Mouse (Mus musculus): Measurements from ENCODE around the gene Nav2. TPM values are rescaled to one million over a fixed set of nuclear protein-coding genes. Genes with fewer than 3 reads are reported as not detected.

Gene Nav2
- polyA plus RNA-seq, 1 experiment from 2014 or later, result 22.5 TPM

DNA sequence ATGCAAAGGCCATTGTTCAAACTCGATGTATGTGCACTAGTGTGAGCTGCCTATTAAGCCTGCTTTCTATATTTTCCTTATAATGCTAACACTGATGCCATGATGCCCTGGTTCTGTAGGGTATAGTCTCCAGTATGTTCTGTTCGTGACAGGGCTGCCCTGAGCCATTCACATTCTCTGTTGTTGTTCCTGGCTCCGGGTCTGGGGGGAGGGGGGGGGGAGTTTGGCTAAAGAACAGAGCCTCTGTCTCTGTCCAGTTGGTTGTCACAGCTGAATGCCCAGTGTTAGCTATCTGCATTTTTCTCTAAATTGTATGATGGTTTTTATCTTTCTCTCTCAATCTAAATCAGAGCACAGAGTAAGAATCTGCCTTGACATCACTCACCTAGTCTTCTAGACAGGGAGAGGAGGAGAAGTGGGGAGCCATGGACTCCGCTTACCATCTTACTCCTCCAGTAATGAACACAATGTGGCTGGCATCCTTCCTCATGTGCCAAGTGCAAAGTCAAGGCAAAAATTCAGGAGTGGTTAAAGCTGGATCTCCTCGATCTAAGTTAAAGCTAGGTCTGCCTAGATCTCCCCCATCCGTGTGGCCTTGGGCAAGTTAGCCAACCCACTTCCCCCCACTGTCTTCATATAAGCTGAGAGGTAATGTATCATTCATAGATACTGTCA is 605.4 kb downstream of the Nav2 start:
- DNase-seq (no peak), ATAC-seq (ENCODE audit: low FRiP score, low TSS enrichment) (no peak)
- no peak overlapping the region for H3K9ac ChIP-seq (replicated peaks; ENCODE audit: low read length)
- H3K27me3 ChIP-seq (ENCODE audit: control insufficient read depth, insufficient read depth, low read length), result no peaks in the 10 kb centered on the region
- H3K27ac ChIP-seq (replicated peaks; ENCODE audit: low read depth, low read length), result no peak overlapping the region
- H3K4me3 ChIP-seq (replicated peaks; ENCODE audit: low read depth, low read length), result no peak overlapping the region
- WGBS, result 69% methylated on average over 6 of the region's 6 CpGs
- H3K4me2 ChIP-seq (ENCODE audit: low read length), result no peak overlapping the region
- no peaks in the 10 kb centered on the region; the same call in 1 of the 2 replicates for H3K4me1 ChIP-seq (ENCODE audit: control insufficient read depth, insufficient read depth, low read length)
- no peaks in the 10 kb centered on the region for H3K36me3 ChIP-seq (ENCODE audit: control insufficient read depth, insufficient read depth, low read length)
- H3K9me3 ChIP-seq (ENCODE audit: control insufficient read depth, low read length), result no peaks in the 10 kb centered on the region

DNA sequence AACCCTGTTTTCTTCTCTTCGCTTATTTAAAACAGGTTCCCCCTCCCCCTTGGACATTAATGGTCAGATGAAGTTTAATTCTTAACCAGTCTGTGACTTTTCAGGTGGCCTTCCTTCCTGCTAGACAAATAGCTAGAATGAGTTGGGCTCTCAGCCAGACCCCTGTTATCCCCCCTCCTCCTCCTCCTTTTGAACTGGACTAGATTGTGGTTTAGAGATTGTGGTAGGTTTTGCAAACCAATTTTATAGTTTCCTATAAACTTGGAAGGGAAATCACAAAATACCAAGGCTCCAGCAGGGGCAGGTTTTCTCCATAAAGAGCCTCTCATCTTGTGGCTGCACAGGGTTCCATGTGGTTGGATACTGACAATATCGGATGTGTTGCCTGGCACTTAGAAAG is 606.5 kb downstream of the Nav2 start:
- Histone ChIP-seq H3K4me3 (replicated peaks; ENCODE audit: low read depth, low read length) (no peak overlapping the region), H3K9me3 (ENCODE audit: control insufficient read depth, low read length) (no peaks in the 10 kb centered on the region), H3K27me3 (ENCODE audit: control insufficient read depth, insufficient read depth, low read length) (no peaks in the 10 kb centered on the region), H3K36me3 (ENCODE audit: control insufficient read depth, insufficient read depth, low read length) (no peaks in the 10 kb centered on the region), H3K27ac (replicated peaks; ENCODE audit: low read depth, low read length) (no peak overlapping the region), H3K4me1 (ENCODE audit: control insufficient read depth, insufficient read depth, low read length) (no peaks in the 10 kb centered on the region; the same call in 1 of the 2 replicates), H3K9ac (replicated peaks; ENCODE audit: low read length) (no peak overlapping the region), H3K4me2 (ENCODE audit: low read length) (no peak overlapping the region)
- no peak for ATAC-seq (ENCODE audit: low FRiP score, low TSS enrichment)
- 94% methylated on average over 2 of the region's 2 CpGs for WGBS
- DNase-seq, result no peak

DNA sequence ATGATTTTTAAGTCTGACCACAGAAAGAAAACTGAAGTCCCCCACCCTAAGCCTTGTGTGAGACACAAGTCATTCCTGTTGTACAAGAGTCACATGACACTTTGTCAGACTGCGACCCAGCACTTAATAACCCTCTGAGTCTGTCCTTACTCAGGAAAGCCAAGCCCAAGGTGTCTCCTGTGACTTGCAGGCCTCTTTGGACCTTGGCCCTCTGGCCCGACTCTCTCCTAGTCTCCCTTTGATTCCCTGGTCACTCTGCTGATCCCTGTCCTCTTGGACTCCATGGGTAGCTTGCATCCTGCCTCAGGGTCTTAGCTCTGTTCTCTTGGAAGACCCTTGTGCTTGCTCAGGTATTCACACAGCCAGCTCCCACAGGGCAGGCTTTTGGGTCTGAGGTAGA is 612.0 kb downstream of the Nav2 start:
- Histone ChIP-seq H3K27ac (replicated peaks; ENCODE audit: low read depth, low read length) (no peak overlapping the region), H3K4me1 (ENCODE audit: control insufficient read depth, insufficient read depth, low read length) (peaks cover 33% of the 10 kb centered on the region), H3K4me3 (replicated peaks; ENCODE audit: low read depth, low read length) (no peak overlapping the region), H3K4me2 (ENCODE audit: low read length) (no peak overlapping the region), H3K9me3 (ENCODE audit: control insufficient read depth, low read length) (no peaks in the 10 kb centered on the region), H3K9ac (replicated peaks; ENCODE audit: low read length) (no peak overlapping the region), H3K27me3 (ENCODE audit: control insufficient read depth, insufficient read depth, low read length) (peaks cover 5% of the 10 kb centered on the region; the same call in 1 of the 2 replicates), H3K36me3 (ENCODE audit: control insufficient read depth, insufficient read depth, low read length) (no peaks in the 10 kb centered on the region)
- DNase-seq, result no peak
- 53% methylated on average over 2 of the region's 2 CpGs for WGBS
- ATAC-seq (ENCODE audit: low FRiP score, low TSS enrichment), result no peak

DNA sequence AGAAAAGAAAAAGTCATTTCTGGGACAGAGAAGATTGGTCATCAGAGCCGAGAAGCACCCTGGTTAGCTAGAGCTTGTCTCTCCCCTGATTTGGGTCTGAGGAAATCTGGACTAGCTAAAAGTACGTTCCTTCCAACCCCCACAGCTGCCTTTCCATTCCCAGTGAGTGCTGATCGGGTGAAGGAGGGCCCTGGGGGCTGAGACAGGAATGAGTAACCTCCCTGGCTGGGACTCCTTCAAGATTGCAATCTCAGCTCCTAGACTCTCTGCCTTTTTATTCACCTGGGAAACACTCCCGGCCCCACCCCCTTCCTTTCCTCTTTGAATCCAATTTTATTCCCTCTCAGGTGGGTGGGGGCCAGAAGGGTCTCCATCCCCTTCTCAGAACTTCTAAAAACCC is 612.8 kb downstream of the Nav2 start:
- no peaks in the 10 kb centered on the region for H3K36me3 ChIP-seq (ENCODE audit: control insufficient read depth, insufficient read depth, low read length)
- H3K4me3 ChIP-seq (replicated peaks; ENCODE audit: low read depth, low read length), result no peak overlapping the region
- no peak overlapping the region for H3K9ac ChIP-seq (replicated peaks; ENCODE audit: low read length)
- no peak for DNase-seq
- no peak overlapping the region for H3K27ac ChIP-seq (replicated peaks; ENCODE audit: low read depth, low read length)
- no peak overlapping the region for H3K4me2 ChIP-seq (ENCODE audit: low read length)
- 18% methylated on average over 4 of the region's 4 CpGs for WGBS
- no peaks in the 10 kb centered on the region for H3K9me3 ChIP-seq (ENCODE audit: control insufficient read depth, low read length)
- H3K4me1 ChIP-seq (ENCODE audit: control insufficient read depth, insufficient read depth, low read length), result peaks cover 35% of the 10 kb centered on the region
- no peak for ATAC-seq (ENCODE audit: low FRiP score, low TSS enrichment)
- H3K27me3 ChIP-seq (ENCODE audit: control insufficient read depth, insufficient read depth, low read length), result peaks cover 5% of the 10 kb centered on the region; the same call in 1 of the 2 replicates

DNA sequence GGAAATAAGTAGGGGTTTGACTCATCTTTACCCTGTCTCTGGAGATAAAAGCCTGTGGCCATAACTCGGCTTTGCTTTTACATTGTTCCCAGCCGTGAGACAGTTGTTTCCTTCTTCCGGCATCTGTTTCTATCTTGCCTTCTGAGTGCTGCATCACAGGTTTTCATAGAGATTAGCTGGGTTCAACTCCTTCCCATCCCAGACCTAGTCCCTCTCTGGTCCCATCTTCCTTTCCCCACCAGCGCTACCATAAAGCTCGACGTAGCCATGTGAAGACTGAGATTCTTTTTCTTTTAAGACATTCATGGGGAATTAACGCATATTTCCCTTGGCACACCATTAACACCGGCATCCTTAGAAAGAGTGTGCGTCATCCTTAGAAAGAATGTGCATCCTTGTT is 613.5 kb downstream of the Nav2 start:
- Histone ChIP-seq H3K4me3 (replicated peaks; ENCODE audit: low read depth, low read length) (no peak overlapping the region), H3K27ac (replicated peaks; ENCODE audit: low read depth, low read length) (no peak overlapping the region), H3K9ac (replicated peaks; ENCODE audit: low read length) (no peak overlapping the region; the same call in 1 of the 2 replicates), H3K27me3 (ENCODE audit: control insufficient read depth, insufficient read depth, low read length) (peaks cover 5% of the 10 kb centered on the region; the same call in 1 of the 2 replicates), H3K4me1 (ENCODE audit: control insufficient read depth, insufficient read depth, low read length) (peaks cover 35% of the 10 kb centered on the region), H3K4me2 (ENCODE audit: low read length) (peak overlapping the region; percentile 52), H3K9me3 (ENCODE audit: control insufficient read depth, low read length) (no peaks in the 10 kb centered on the region), H3K36me3 (ENCODE audit: control insufficient read depth, insufficient read depth, low read length) (no peaks in the 10 kb centered on the region)
- WGBS, result 1% methylated on average over 9 of the region's 9 CpGs
- DNase-seq (peak; percentile 36), ATAC-seq (ENCODE audit: low FRiP score, low TSS enrichment) (no peak; the same call in 1 of the 2 replicates)

DNA sequence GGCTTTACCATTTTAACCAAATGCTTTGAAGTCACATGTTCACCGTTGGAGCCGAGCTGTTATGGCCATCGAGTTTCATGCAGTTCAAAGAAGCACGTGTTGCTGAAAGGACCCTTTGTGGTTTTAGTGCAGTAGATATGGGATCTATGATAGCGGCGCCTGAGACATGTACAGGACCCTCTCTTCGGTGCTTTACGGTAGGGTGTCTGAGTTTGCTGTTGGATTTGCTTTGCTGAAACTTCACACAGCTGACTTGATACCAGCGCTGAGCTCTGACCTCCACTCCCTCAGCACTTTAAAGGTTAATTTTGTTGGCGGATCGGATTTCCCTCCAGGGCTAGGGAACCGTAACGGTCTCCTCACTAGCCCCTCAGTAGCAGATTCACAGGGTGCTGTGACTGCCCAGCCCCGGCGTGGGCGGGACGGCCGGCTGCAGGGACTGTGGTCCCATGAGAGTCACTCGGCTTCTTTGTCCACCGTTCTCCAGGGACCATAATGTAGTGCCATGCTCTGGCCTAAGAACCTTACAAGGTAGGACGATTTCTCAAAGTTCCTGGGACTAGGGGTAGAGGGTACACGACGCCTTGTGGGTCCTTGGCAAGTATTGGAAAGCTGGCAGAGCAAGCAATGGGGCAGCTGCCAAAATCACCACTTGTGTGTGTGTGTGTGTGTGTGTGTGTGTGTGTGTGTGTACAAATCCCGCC is 614.0 kb downstream of the Nav2 start:
- peak overlapping the region; percentile 52 for H3K4me2 ChIP-seq (ENCODE audit: low read length)
- peaks cover 5% of the 10 kb centered on the region; the same call in 1 of the 2 replicates for H3K27me3 ChIP-seq (ENCODE audit: control insufficient read depth, insufficient read depth, low read length)
- peaks cover 38% of the 10 kb centered on the region for H3K4me1 ChIP-seq (ENCODE audit: control insufficient read depth, insufficient read depth, low read length)
- peak; percentile 72 for DNase-seq
- H3K4me3 ChIP-seq (replicated peaks; ENCODE audit: low read depth, low read length), result peak overlapping the region; percentile 21; the same call in 1 of the 2 replicates
- no peaks in the 10 kb centered on the region for H3K36me3 ChIP-seq (ENCODE audit: control insufficient read depth, insufficient read depth, low read length)
- no peak overlapping the region; the same call in 1 of the 2 replicates for H3K9ac ChIP-seq (replicated peaks; ENCODE audit: low read length)
- no peak overlapping the region for H3K27ac ChIP-seq (replicated peaks; ENCODE audit: low read depth, low read length)
- 2% methylated on average over 24 of the region's 24 CpGs for WGBS
- ATAC-seq (ENCODE audit: low FRiP score, low TSS enrichment), result peak; percentile 57; the same call in 1 of the 2 replicates
- H3K9me3 ChIP-seq (ENCODE audit: control insufficient read depth, low read length), result no peaks in the 10 kb centered on the region

DNA sequence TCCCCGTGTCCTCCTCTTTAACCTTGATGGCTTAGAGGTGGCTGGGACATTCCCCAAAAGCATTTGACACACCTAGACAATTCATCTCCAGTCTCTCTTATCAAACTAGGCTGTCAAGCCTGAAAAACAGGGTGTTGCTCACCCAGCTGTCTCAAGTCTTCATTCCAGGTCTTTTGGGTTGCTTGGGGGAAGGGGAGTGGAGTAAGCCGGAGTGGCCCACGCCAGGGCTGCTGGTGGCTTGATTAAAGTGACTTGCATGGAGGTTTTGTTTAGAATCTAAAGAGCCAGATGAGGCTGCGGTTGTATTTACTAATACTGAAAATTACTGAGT is 614.6 kb downstream of the Nav2 start:
- Histone ChIP-seq H3K4me3 (replicated peaks; ENCODE audit: low read depth, low read length) (no peak overlapping the region), H3K9me3 (ENCODE audit: control insufficient read depth, low read length) (no peaks in the 10 kb centered on the region), H3K4me2 (ENCODE audit: low read length) (peak overlapping the region; percentile 52; the same call in 1 of the 2 replicates), H3K4me1 (ENCODE audit: control insufficient read depth, insufficient read depth, low read length) (peaks cover 39% of the 10 kb centered on the region), H3K36me3 (ENCODE audit: control insufficient read depth, insufficient read depth, low read length) (no peaks in the 10 kb centered on the region), H3K27me3 (ENCODE audit: control insufficient read depth, insufficient read depth, low read length) (peaks cover 5% of the 10 kb centered on the region; the same call in 1 of the 2 replicates), H3K27ac (replicated peaks; ENCODE audit: low read depth, low read length) (no peak overlapping the region), H3K9ac (replicated peaks; ENCODE audit: low read length) (no peak overlapping the region; the same call in 1 of the 2 replicates)
- 12% methylated on average over 4 of the region's 4 CpGs for whole genome bisulfite sequencing
- DNase-seq, result no peak
- no peak for ATAC-seq (ENCODE audit: low FRiP score, low TSS enrichment)

DNA sequence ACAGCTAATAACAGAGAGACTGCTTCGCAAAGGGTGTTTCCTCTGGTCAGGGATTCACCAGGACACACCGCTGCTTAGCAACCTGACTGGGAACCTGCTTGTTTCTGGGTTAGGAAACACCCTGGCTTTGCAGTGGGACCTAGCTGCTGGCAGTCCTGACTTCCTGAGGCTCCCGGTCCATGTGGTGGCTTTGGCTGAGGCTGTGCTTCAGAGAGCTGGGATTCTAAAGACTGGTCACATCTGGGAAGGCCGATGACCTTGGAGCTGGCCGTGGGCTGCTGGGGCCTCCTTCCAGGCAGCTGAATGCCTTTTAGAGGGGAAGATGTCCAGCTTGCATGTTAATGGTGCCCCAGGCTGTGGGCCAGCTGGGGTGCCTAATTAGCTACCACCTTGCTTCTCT is 615.2 kb downstream of the Nav2 start:
- Histone ChIP-seq H3K9me3 (ENCODE audit: control insufficient read depth, low read length) (no peaks in the 10 kb centered on the region), H3K4me3 (replicated peaks; ENCODE audit: low read depth, low read length) (no peak overlapping the region), H3K27ac (replicated peaks; ENCODE audit: low read depth, low read length) (no peak overlapping the region), H3K4me1 (ENCODE audit: control insufficient read depth, insufficient read depth, low read length) (peaks cover 39% of the 10 kb centered on the region), H3K9ac (replicated peaks; ENCODE audit: low read length) (no peak overlapping the region), H3K27me3 (ENCODE audit: control insufficient read depth, insufficient read depth, low read length) (peaks cover 5% of the 10 kb centered on the region; the same call in 1 of the 2 replicates), H3K36me3 (ENCODE audit: control insufficient read depth, insufficient read depth, low read length) (no peaks in the 10 kb centered on the region), H3K4me2 (ENCODE audit: low read length) (no peak overlapping the region)
- 25% methylated on average over 5 of the region's 5 CpGs for WGBS
- DNase-seq, result no peak
- no peak for ATAC-seq (ENCODE audit: low FRiP score, low TSS enrichment)
